Mouse (Mus musculus): ENCODE data around the gene 1700020A23Rik.
"Not testable (repeated sequence)": the region's sequence is repeated elsewhere in the genome, so short reads cannot be mapped to it uniquely, and the experiment has no call there.

GRCm38 (mm10) chr2:130373026-130373425, 32.0 kb upstream of the 1700020A23Rik start:
- TF ChIP-seq POLR2A (IDR thresholded peaks at IDR 0.05; ENCODE audit: insufficient read depth, low read length); CTCF (IDR thresholded peaks at IDR 0.05; ENCODE audit: low read depth, low read length); EP300 (IDR thresholded peaks at IDR 0.05; ENCODE audit: insufficient read depth, low read depth, low read length): not testable (repeated sequence)
